Mouse (Mus musculus) forebrain, embryonic 12.5 days (tissue): ENCODE measurements around the gene Cilp. TPM values are rescaled to one million over a fixed set of nuclear protein-coding genes. Genes with fewer than 3 reads are reported as not detected.
"Not testable (repeated sequence)": the region's sequence is repeated elsewhere in the genome, so short reads cannot be mapped to it uniquely, and the experiment has no call there.

Experiments
- ATAC-seq: fragments of 200-750 bp; cut with Nextera tagmentation; 2 replicates; pipeline ENCODE4 v1.8.0; 2017; ENCODE audit warnings: moderate TSS enrichment; ENCODE audit not compliant: low FRiP score
- H3K27ac ChIP-seq: fragments of 300-500 bp; sonication (generic); 2 replicates; pipeline ENCODE4 v1.5.1; 2016; ENCODE audit warnings: mild to moderate bottlenecking
- H3K27me3 ChIP-seq: fragments of 300-500 bp; sonication (generic); 2 replicates; pipeline ENCODE4 v1.6.1; 2016; ENCODE audit warnings: mild to moderate bottlenecking
- H3K36me3 ChIP-seq: fragments of 300-500 bp; sonication (generic); replicated peaks from 2 replicates; pipeline ENCODE4 v1.6.1; 2016; ENCODE audit warnings: mild to moderate bottlenecking
- H3K4me1 ChIP-seq: fragments of 300-500 bp; sonication (generic); 2 replicates; pipeline ENCODE4 v1.6.1; 2016
- H3K4me2 ChIP-seq: fragments of 300-500 bp; sonication (generic); 2 replicates; pipeline ENCODE4 v1.6.1; 2016; ENCODE audit warnings: mild to moderate bottlenecking, moderate library complexity
- H3K4me3 ChIP-seq: fragments of 300-500 bp; sonication (generic); replicated peaks from 2 replicates; pipeline ENCODE4 v1.5.1; 2016; ENCODE audit warnings: mild to moderate bottlenecking
- H3K9ac ChIP-seq: fragments of 300-500 bp; sonication (generic); 2 replicates; pipeline ENCODE4 v1.6.1; 2016; ENCODE audit warnings: mild to moderate bottlenecking
- H3K9me3 ChIP-seq: fragments of 300-500 bp; sonication (generic); 2 replicates; pipeline ENCODE4 v1.6.1; 2016
- WGBS: fragments of 180-500 bp; shearing (Covaris S2); methylation state at CpG from one replicate; pipeline ENCODE4 v1.1.7; 2016; 5-methylcytosine and 5-hydroxymethylcytosine counted together
- polyA plus RNA-seq: library from polyadenylated mRNA; unstranded; fragments of >200 nt; fragmentation: Nextera tagmentation; extraction: Ambion mirVana; gene quantifications from 2 replicates; pipeline ENCODE4 v1.2.1, GENCODE M21; 2016

Gene Cilp
- polyA plus RNA-seq, 1 experiment from 2014 or later: 0.65 TPM

DNA sequence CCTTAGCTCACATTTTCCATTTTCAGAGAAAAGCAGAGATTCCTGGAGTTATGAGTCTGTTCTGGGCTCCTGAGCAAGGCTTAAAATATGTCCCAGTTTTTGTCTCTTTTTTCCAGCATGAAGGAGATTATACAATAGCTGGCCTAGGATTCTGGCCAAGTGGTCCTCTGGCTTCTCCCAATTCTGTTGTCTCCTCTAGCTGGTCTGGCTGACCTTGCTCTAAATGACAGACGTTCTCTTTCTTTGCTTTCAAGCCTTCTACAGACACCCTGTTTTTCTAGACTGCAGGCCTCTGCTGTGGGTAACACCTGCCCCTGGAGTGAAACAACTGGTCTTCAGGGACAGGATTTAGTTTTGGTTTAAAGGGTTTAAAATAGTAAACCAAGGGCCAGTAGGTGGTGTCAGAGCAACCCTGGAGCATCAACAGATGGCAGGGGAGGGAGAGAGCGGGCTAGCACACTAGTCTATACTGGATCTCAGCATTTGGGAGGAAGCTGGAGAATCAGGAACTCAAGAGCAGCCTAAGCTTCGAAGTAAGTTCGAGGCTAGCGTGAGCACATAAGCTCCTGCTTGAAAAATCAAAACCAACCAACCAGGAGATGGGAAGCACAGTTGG lies 16.7 kb downstream of the Cilp start:
- H3K27me3 ChIP-seq: 0 out of 2 replicates have a peak, but pooled peaks cover 3% of the 10 kb centered on the region
- no peak overlapping the region for H3K4me2 ChIP-seq
- no peak overlapping the region for H3K9ac ChIP-seq
- ATAC-seq: no peak
- no peak overlapping the region for H3K27ac ChIP-seq
- H3K4me1 ChIP-seq: peaks cover 3% of the 10 kb centered on the region; the same call in 1 of the 2 replicates
- no peak overlapping the region for H3K4me3 ChIP-seq
- no peaks in the 10 kb centered on the region for H3K9me3 ChIP-seq
- WGBS: 75% methylated on average over 5 of the region's 5 CpGs
- H3K36me3 ChIP-seq: no peaks in the 10 kb centered on the region

DNA sequence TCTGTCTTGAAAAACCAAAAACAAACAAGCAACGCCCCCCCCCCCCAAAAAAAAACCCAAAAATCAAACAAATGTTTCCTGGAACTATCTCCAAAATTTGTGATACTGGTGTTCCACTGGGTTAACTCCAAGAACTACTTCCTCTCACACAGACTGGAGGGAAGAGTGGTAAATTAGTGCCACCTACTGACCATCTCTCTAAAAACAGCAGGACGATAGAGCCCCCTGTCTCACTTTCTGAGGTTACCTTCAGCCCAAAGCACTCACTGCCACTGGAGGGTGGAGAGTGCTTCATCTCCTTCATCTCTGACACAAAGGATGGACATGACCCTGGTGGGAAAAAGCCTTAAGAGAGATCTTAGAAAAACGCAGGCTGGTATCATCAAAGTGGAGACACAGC lies 18.3 kb downstream of the Cilp start:
- Histone ChIP-seq H3K4me1 (peaks cover 3% of the 10 kb centered on the region; the same call in 1 of the 2 replicates), H3K9ac (no peak overlapping the region), H3K36me3 (no peaks in the 10 kb centered on the region), H3K9me3 (no peaks in the 10 kb centered on the region), H3K27ac (no peak overlapping the region), H3K27me3 (0 out of 2 replicates have a peak, but pooled peaks cover 3% of the 10 kb centered on the region), H3K4me2 (no peak overlapping the region), H3K4me3 (no peak overlapping the region)
- 0 out of 2 replicates have a peak, but pooled peaks have one; percentile 36 for ATAC-seq
- WGBS: 2% methylated on average over 3 of the region's 3 CpGs

GRCm38 (mm10) chr9:65288252-65288651 lies 23.3 kb downstream of the Cilp start:
- H3K9ac ChIP-seq, H3K36me3 ChIP-seq, H3K9me3 ChIP-seq, H3K27ac ChIP-seq, ATAC-seq, H3K4me1 ChIP-seq, H3K27me3 ChIP-seq, H3K4me3 ChIP-seq, H3K4me2 ChIP-seq: not testable (repeated sequence)
- 91% methylated on average over 5 of the region's 5 CpGs for WGBS

DNA sequence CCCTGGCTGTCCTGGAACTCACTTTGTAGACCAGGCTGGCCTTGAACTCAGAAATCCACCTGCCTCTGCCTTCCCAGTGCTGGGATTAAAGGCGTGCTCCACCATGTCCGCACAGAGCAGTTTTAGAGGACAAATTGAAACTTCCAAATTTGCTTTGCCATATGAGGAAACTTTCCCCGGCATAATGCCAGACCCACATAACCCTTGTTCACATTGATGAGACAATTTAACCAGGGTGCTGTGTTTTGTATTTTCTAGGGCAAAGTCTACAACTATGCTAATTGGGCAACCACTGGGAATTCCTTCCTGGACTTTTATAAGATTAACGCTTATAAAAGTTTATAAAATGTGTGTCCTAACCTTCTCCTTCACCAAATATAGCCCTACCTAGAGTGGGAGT lies 25.0 kb downstream of the Cilp start:
- H3K4me2 ChIP-seq: no peak overlapping the region
- no peak overlapping the region for H3K27ac ChIP-seq
- no peaks in the 10 kb centered on the region for H3K27me3 ChIP-seq
- no peak overlapping the region for H3K4me3 ChIP-seq
- WGBS: 94% methylated on average over 4 of the region's 4 CpGs
- peaks cover 11% of the 10 kb centered on the region for H3K4me1 ChIP-seq
- no peaks in the 10 kb centered on the region for H3K36me3 ChIP-seq
- no peaks in the 10 kb centered on the region for H3K9me3 ChIP-seq
- H3K9ac ChIP-seq: no peak overlapping the region
- no peak for ATAC-seq

DNA sequence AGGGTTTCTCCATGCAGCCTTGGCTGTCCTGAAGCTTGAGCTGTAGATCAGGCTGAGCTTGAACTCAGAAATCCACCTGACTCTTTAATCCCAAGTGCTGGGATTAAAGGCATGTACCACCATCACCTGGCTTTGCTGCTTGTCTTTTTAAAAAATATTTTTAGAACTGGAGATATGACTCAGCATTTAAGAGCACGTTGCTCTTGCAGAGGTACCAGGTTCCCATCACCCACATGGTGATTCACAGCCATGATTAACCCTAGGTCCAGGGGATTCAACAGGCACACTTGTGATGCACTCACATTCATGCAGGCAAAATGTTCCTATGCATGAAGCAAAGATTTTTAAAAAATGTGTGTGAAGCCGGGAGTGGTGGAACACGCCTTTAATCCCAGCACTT lies 27.4 kb downstream of the Cilp start:
- no peaks in the 10 kb centered on the region for H3K9me3 ChIP-seq
- peaks cover 21% of the 10 kb centered on the region for H3K4me1 ChIP-seq
- no peak overlapping the region for H3K9ac ChIP-seq
- H3K4me2 ChIP-seq: no peak overlapping the region
- ATAC-seq: no peak
- H3K27me3 ChIP-seq: no peaks in the 10 kb centered on the region
- H3K36me3 ChIP-seq: peaks cover 5% of the 10 kb centered on the region
- no peak overlapping the region for H3K27ac ChIP-seq
- H3K4me3 ChIP-seq: no peak overlapping the region
- WGBS: 90% methylated on average over 3 of the region's 3 CpGs

- Histone ChIP-seq H3K36me3 (peaks cover 12% of the 10 kb centered on the region), H3K4me3 (peak overlapping the region; percentile 94), H3K27me3 (no peaks in the 10 kb centered on the region), H3K4me1 (peaks cover 21% of the 10 kb centered on the region), H3K4me2 (peak overlapping the region; percentile 75), H3K27ac (no peak overlapping the region; the same call in 1 of the 2 replicates), H3K9me3 (no peaks in the 10 kb centered on the region), H3K9ac (peak overlapping the region; percentile 94)
- WGBS: 39% methylated on average over 5 of the region's 5 CpGs
- ATAC-seq: no peak
Measured at GRCm38 (mm10) chr9:65293119-65293518, 28.1 kb downstream of the Cilp start.

DNA sequence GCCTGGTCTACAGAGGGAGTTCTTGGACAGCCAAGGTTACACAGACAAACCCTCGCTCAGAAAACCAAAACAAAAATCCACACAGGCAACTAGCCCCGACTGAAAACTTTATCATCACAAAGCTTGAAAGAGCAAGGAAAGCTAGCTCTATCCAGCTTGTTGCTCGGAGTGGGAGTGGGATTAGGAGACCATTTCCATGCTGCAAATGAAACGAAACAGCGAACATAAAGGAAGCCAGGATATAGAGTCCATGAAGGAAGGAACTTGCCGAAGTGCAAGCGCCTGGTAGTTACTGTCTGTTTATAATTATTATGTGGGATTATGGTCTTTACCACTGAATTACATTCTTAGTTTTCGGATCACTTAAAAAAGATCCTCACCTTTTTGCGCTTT lies 28.6 kb downstream of the Cilp start:
- peak overlapping the region; percentile 75 for H3K4me2 ChIP-seq
- H3K27ac ChIP-seq: peak overlapping the region; percentile 57; the same call in 1 of the 2 replicates
- peak; percentile 42; the same call in 1 of the 2 replicates for ATAC-seq
- H3K9me3 ChIP-seq: no peaks in the 10 kb centered on the region
- peaks cover 12% of the 10 kb centered on the region for H3K36me3 ChIP-seq
- peak overlapping the region; percentile 94 for H3K9ac ChIP-seq
- H3K4me1 ChIP-seq: peaks cover 21% of the 10 kb centered on the region
- WGBS: 2% methylated on average over 9 of the region's 9 CpGs
- no peaks in the 10 kb centered on the region for H3K27me3 ChIP-seq
- H3K4me3 ChIP-seq: peak overlapping the region; percentile 94

DNA sequence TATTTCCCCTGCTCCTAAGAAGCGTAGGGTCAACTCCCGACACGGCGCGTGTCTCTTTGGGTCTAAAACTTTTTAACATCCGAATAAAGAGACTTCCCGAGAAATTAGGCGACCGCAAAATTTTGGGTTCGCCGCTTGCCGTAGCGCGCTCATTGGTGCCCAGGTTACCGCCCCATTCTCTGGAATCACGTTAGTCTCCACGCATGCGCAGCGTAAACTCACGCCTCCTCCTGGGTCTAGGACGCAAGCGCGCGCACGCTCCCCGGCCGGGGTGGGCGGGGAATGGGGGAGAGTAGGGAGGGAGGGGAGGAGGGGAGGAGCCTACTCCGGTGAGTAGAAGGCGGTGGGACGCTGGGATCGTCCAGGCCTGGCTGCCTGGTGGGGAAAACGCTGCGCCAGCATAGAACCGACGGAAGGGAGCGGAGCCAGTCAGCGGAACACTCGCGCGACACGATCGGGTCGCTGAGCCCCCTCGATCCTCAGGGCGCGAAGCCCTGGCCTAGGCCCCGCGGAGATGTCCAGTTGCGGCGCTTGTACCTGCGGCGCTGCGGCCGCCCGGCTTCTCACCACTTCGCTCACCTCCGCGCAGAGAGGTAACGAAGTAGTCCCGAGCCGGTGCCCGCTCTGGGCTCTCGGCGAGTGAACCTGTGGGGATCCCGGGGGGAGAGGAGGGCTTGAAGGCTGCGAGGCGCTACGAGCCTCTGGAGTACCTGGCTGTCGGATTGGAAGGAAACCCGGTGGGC lies 29.2 kb downstream of the Cilp start, which contains the start of gene Clpx:
TSS of gene Clpx (plus strand) at position 288 of the 743 bp plus-strand sequence.
- peaks cover 12% of the 10 kb centered on the region for H3K36me3 ChIP-seq

DNA sequence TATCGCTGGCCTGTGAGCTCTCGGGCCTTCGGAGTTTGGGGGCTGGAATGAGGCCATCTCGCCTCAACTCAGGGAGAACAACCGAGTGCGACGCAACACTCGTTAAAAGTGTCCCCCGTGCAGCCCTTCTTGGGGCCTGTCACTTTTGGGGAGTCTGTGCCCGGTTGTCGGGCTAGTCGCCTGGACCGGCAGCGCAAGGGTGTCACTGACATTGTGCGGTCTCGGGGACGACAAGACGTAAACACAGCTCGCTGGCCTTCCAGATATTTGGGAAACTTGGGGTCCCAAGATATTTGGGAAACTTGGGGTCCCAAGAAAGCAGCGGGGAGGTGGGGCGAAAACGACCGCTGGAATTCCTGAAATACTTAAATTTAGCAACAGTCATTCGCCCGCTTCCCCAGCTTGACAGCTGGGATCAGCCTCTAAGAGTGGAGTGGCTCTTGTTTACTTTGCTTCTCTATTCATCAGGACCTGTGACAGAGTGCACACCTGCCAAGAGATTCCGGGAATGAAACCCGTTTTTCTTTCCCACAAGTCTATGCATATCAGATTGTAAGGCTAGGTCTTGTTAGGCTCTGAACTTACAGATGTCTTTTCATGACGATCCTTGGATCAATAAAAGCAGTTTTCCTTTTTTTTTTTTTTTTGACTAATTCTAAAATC lies 29.9 kb downstream of the Cilp start:
- H3K9me3 ChIP-seq: no peaks in the 10 kb centered on the region
- no peaks in the 10 kb centered on the region for H3K27me3 ChIP-seq
- peak overlapping the region; percentile 75 for H3K4me2 ChIP-seq
- peaks cover 21% of the 10 kb centered on the region for H3K4me1 ChIP-seq
- H3K27ac ChIP-seq: peak overlapping the region; percentile 81; the same call in 1 of the 2 replicates
- peak; percentile 24; the same call in 1 of the 2 replicates for ATAC-seq
- WGBS: 3% methylated on average over 28 of the region's 28 CpGs
- H3K4me3 ChIP-seq: peak overlapping the region; percentile 94
- H3K36me3 ChIP-seq: peaks cover 15% of the 10 kb centered on the region
- peak overlapping the region; percentile 94 for H3K9ac ChIP-seq

More for the DNA sequence above, 29.2 kb downstream of the Cilp start, which contains the start of gene Clpx:
- Histone ChIP-seq H3K27me3 (no peaks in the 10 kb centered on the region), H3K4me1 (peaks cover 21% of the 10 kb centered on the region), H3K9ac (peak within 1 kb of the TSS; percentile 94), H3K27ac (peak within 1 kb of the TSS; percentile 81), H3K4me2 (peak within 1 kb of the TSS; percentile 75), H3K9me3 (no peaks in the 10 kb centered on the region), H3K4me3 (peak within 1 kb of the TSS; percentile 94)
- WGBS: under 1% methylated on average over 71 of the region's 71 CpGs
- peak; percentile 96 for ATAC-seq

DNA sequence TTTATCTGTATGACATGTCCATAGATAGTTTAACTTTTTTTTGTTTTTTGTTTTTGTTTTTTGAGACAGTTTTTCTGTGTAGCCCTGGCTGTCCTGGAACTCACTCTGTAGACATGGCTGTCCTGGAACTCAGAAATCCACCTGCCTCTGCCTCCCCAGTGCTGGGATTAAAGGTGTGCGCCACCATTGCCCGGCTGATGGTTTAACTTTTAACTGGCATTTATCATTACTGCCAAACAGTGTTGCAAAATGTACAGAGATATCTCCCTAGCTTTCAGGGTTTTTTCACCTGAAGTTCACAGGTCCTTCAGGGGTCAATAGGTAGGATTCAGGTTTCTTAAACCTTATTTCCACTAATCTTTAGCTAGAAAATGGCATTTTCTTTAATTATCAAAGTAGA lies 32.1 kb downstream of the Cilp start:
- Histone ChIP-seq H3K9ac (no peak overlapping the region), H3K27ac (no peak overlapping the region), H3K4me2 (no peak overlapping the region), H3K27me3 (no peaks in the 10 kb centered on the region), H3K4me1 (peaks cover 21% of the 10 kb centered on the region), H3K36me3 (peaks cover 31% of the 10 kb centered on the region), H3K4me3 (no peak overlapping the region), H3K9me3 (no peaks in the 10 kb centered on the region)
- ATAC-seq: no peak
- 96% methylated on average over 2 of the region's 2 CpGs for WGBS

DNA sequence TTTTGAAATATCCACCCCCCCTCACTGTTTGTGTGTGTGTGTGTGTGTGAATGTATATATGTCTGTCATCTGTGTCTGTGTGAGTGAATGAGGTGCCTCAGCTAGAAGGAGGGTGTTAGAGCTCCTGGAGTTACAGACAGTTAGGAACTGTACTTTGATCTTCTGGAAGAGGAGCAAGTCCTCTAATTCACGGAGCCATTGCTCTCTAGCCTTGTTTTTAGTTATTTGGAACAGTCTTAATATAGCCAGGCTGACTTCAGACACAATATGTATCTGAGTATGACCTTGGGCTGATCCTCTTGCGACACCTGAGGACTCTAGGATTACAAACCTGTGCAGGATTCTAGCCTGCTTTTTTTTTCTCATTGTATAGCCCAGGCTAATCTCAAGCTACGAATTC lies 33.8 kb downstream of the Cilp start:
- H3K27ac ChIP-seq: no peak overlapping the region
- no peaks in the 10 kb centered on the region for H3K9me3 ChIP-seq
- 91% methylated on average over 3 of the region's 3 CpGs for WGBS
- ATAC-seq: no peak
- H3K27me3 ChIP-seq: no peaks in the 10 kb centered on the region
- H3K4me3 ChIP-seq: no peak overlapping the region
- peaks cover 13% of the 10 kb centered on the region for H3K4me1 ChIP-seq
- H3K4me2 ChIP-seq: no peak overlapping the region
- no peak overlapping the region for H3K9ac ChIP-seq
- H3K36me3 ChIP-seq: peaks cover 48% of the 10 kb centered on the region

DNA sequence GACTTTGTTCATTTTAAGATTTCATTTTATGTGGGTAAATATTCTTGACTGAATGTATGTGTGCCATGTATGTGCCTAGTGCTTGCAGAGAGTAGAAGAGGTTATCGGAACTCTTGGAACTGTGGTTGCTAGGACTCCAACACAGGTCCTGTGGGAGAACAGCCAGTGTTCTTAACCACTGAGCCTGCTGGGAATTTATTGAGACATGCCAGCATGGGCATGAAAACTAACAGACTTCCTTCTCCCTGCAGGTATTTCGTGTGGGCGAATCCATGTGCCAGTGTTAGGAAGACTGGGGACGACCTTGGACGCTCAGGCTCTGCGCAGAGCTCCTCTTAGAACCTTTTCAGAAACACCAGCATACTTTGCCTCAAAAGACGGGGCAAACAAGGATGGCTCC lies 34.7 kb downstream of the Cilp start:
- Histone ChIP-seq H3K4me3 (no peak overlapping the region), H3K27me3 (no peaks in the 10 kb centered on the region), H3K9ac (no peak overlapping the region), H3K9me3 (no peaks in the 10 kb centered on the region), H3K4me1 (peaks cover 13% of the 10 kb centered on the region), H3K4me2 (no peak overlapping the region), H3K27ac (no peak overlapping the region), H3K36me3 (peaks cover 50% of the 10 kb centered on the region)
- WGBS: 96% methylated on average over 7 of the region's 7 CpGs
- ATAC-seq: no peak
